Mouse (Mus musculus) G1E (cell line): ENCODE measurements around the gene Idh1. TPM values are rescaled to one million over a fixed set of nuclear protein-coding genes. Genes with fewer than 3 reads are reported as not detected.

Experiments
- ATAC-seq: 2 replicates; pipeline ENCODE4 v1.8.0; 2016; ENCODE audit warnings: mild to moderate bottlenecking; ENCODE audit not compliant: insufficient number of reproducible peaks, poor library complexity, low FRiP score, severe bottlenecking; ENCODE audit errors: extremely low read depth
- DNase-seq: peaks from one replicate; pipeline ENCODE4 v3.0.0; 2012; ENCODE audit warnings: low spot score
- H3K27me3 ChIP-seq: 2 replicates; pipeline ENCODE4 v1.6.1; 2012; ENCODE audit warnings: mild to moderate bottlenecking, low read length, inconsistent platforms; ENCODE audit not compliant: insufficient read depth
- H3K36me3 ChIP-seq: replicated peaks from 2 replicates; pipeline ENCODE3; 2012; ENCODE audit warnings: mild to moderate bottlenecking, inconsistent platforms
- H3K4me1 ChIP-seq: 2 replicates; pipeline ENCODE4 v1.6.1; 2012; ENCODE audit warnings: low read depth, low read length, inconsistent platforms, mixed read lengths; ENCODE audit not compliant: insufficient read depth
- H3K4me3 ChIP-seq: 2 replicates; pipeline ENCODE4 v1.5.1; 2012; ENCODE audit warnings: low read depth, mild to moderate bottlenecking, inconsistent platforms, low read length, moderate library complexity, mixed read lengths
- H3K9me3 ChIP-seq: replicated peaks from 2 replicates; pipeline ENCODE4 v1.6.1; 2012; ENCODE audit warnings: inconsistent platforms
- CTCF ChIP-seq: IDR thresholded peaks from 2 replicates; pipeline ENCODE4 v1.5.1; 2012; ENCODE audit warnings: low read depth, low read length, inconsistent platforms, mixed read lengths
- GATA1 ChIP-seq: IDR thresholded peaks from 2 replicates; pipeline ENCODE4 v1.6.1; 2012; ENCODE audit warnings: borderline replicate concordance, low read length, inconsistent platforms, mixed read lengths
- GATA2 ChIP-seq: IDR thresholded peaks from 2 replicates; pipeline ENCODE4 v1.6.1; 2012; ENCODE audit warnings: low read depth, low read length, inconsistent platforms, borderline replicate concordance
- POLR2AphosphoS5 ChIP-seq: IDR thresholded peaks from 2 replicates; pipeline ENCODE4 v1.6.1; 2012; ENCODE audit warnings: low read depth, low read length, inconsistent platforms; ENCODE audit not compliant: insufficient replicate concordance
- TAL1 ChIP-seq: conservative IDR thresholded peaks from 2 replicates; pipeline ENCODE4 v1.6.1; 2012; ENCODE audit warnings: low read depth, low read length, inconsistent platforms, mixed read lengths
- polyA plus RNA-seq: library from polyadenylated mRNA; stranded (reverse); fragments of >175 nt; gene quantifications from 2 replicates; pipeline ENCODE4 v1.2.3, GENCODE M21; 2012
- total RNA-seq, 2 experiments: library from RNA; stranded (forward) in 1 of 2; stranded (reverse) in 1 of 2; fragments of 200-1000 nt in 1 of 2; fragments of >200 nt in 1 of 2; fragmentation: Nextera tagmentation in 1 of 2; gene quantifications; 2 replicates each; pipeline ENCODE4 v1.2.3; 2014 to 2017

Gene Idh1
- total and polyA plus RNA-seq, 3 experiments: 1.9 to 111 (median 29.9) TPM

- no peak for ATAC-seq
- DNase-seq: no peak
- Histone ChIP-seq H3K9me3 (no peaks in the 10 kb centered on the region; the same call in 1 of the 2 replicates), H3K4me3 (no peak overlapping the region), H3K4me1 (no peaks in the 10 kb centered on the region), H3K27me3 (no peaks in the 10 kb centered on the region), H3K36me3 (no peaks in the 10 kb centered on the region)
- TF ChIP-seq TAL1: no peak
- no peak for TF ChIP-seq POLR2AphosphoS5
- no peak for TF ChIP-seq GATA2
- TF ChIP-seq CTCF: no peak
- no peak for TF ChIP-seq GATA1
Measured at GRCm38 (mm10) chr1:65146601-65147000, 39.7 kb downstream of the Idh1 start.

GRCm38 (mm10) chr1:65144783-65145182 lies 41.5 kb downstream of the Idh1 start:
- H3K36me3 ChIP-seq: no peaks in the 10 kb centered on the region
- TF ChIP-seq GATA2 (no peak), CTCF (no peak), TAL1 (no peak), POLR2AphosphoS5 (no peak), GATA1 (no peak)
- no peaks in the 10 kb centered on the region for H3K4me1 ChIP-seq
- H3K27me3 ChIP-seq: no peaks in the 10 kb centered on the region
- no peak for ATAC-seq
- no peak overlapping the region for H3K4me3 ChIP-seq
- H3K9me3 ChIP-seq: no peaks in the 10 kb centered on the region; the same call in 1 of the 2 replicates
- no peak for DNase-seq

- Histone ChIP-seq H3K27me3 (peaks cover 4% of the 10 kb centered on the region; the same call in 1 of the 2 replicates), H3K4me3 (no peak overlapping the region), H3K4me1 (no peaks in the 10 kb centered on the region), H3K9me3 (no peaks in the 10 kb centered on the region), H3K36me3 (no peaks in the 10 kb centered on the region)
- TF ChIP-seq TAL1: no peak
- TF ChIP-seq GATA1: no peak
- no peak for TF ChIP-seq GATA2
- TF ChIP-seq CTCF: no peak
- TF ChIP-seq POLR2AphosphoS5: no peak
- ATAC-seq: no peak
- DNase-seq: no peak
Measured at GRCm38 (mm10) chr1:65137560-65137959, 48.7 kb downstream of the Idh1 start.

- Histone ChIP-seq H3K27me3 (peaks cover 4% of the 10 kb centered on the region; the same call in 1 of the 2 replicates), H3K4me1 (no peaks in the 10 kb centered on the region), H3K4me3 (no peak overlapping the region), H3K9me3 (no peaks in the 10 kb centered on the region), H3K36me3 (no peaks in the 10 kb centered on the region)
- ATAC-seq: no peak
- DNase-seq: no peak
- TF ChIP-seq TAL1 (no peak), POLR2AphosphoS5 (no peak), GATA2 (no peak), CTCF (no peak), GATA1 (no peak)
Measured at GRCm38 (mm10) chr1:65132833-65133232, 53.5 kb downstream of the Idh1 start.

- H3K4me1 ChIP-seq: no peaks in the 10 kb centered on the region
- TF ChIP-seq TAL1 (no peak), GATA1 (no peak), CTCF (no peak), GATA2 (no peak), POLR2AphosphoS5 (no peak)
- ATAC-seq (no peak), DNase-seq (no peak)
- H3K27me3 ChIP-seq: peaks cover 4% of the 10 kb centered on the region; the same call in 1 of the 2 replicates
- H3K9me3 ChIP-seq: no peaks in the 10 kb centered on the region
- no peak overlapping the region for H3K4me3 ChIP-seq
- no peaks in the 10 kb centered on the region for H3K36me3 ChIP-seq
Measured at GRCm38 (mm10) chr1:65131671-65132070, 54.6 kb downstream of the Idh1 start.

GRCm38 (mm10) chr1:65130226-65130625 lies 56.1 kb downstream of the Idh1 start:
- no peak overlapping the region for H3K4me3 ChIP-seq
- no peaks in the 10 kb centered on the region for H3K9me3 ChIP-seq
- no peaks in the 10 kb centered on the region for H3K4me1 ChIP-seq
- ATAC-seq: no peak
- H3K36me3 ChIP-seq: no peaks in the 10 kb centered on the region
- no peak for TF ChIP-seq GATA1
- TF ChIP-seq TAL1: no peak
- TF ChIP-seq CTCF: no peak
- no peak for TF ChIP-seq POLR2AphosphoS5
- no peak for TF ChIP-seq GATA2
- H3K27me3 ChIP-seq: peaks cover 4% of the 10 kb centered on the region; the same call in 1 of the 2 replicates
- DNase-seq: no peak

GRCm38 (mm10) chr1:65129634-65130180 lies 56.6 kb downstream of the Idh1 start:
- Histone ChIP-seq H3K4me3 (no peak overlapping the region), H3K27me3 (peaks cover 4% of the 10 kb centered on the region; the same call in 1 of the 2 replicates), H3K4me1 (no peaks in the 10 kb centered on the region), H3K9me3 (no peaks in the 10 kb centered on the region), H3K36me3 (no peaks in the 10 kb centered on the region)
- no peak for ATAC-seq
- no peak for DNase-seq
- TF ChIP-seq TAL1 (no peak), CTCF (no peak), GATA2 (no peak), POLR2AphosphoS5 (no peak)
